Mouse (Mus musculus) left cerebral cortex, postnatal 36 days (tissue): Measurements from ENCODE around the gene Smim4. TPM values are rescaled to one million over a fixed set of nuclear protein-coding genes. Genes with fewer than 3 reads are reported as not detected.

Source experiments
- DNase-seq, 2 experiments: peaks; one replicate each; pipeline ENCODE4 v3.0.0; 2021 to 2022; ENCODE audit warnings: low spot score in 2 of 2, mixed read lengths in 1 of 2
- intact Hi-C: fragments of 180-260 bp; cut with DNase I; formaldehyde crosslinking; loops from one replicate; pipeline ENCODE4 v1.15.1; 2025
- total RNA-seq, 2 experiments: library from RNA; stranded (reverse); gene quantifications; 2 replicates each; pipeline ENCODE4 v1.2.3; 2021

Gene Smim4
- total RNA-seq, 2 experiments from 2014 or later, result 24.6 to 32.9 TPM

DNA sequence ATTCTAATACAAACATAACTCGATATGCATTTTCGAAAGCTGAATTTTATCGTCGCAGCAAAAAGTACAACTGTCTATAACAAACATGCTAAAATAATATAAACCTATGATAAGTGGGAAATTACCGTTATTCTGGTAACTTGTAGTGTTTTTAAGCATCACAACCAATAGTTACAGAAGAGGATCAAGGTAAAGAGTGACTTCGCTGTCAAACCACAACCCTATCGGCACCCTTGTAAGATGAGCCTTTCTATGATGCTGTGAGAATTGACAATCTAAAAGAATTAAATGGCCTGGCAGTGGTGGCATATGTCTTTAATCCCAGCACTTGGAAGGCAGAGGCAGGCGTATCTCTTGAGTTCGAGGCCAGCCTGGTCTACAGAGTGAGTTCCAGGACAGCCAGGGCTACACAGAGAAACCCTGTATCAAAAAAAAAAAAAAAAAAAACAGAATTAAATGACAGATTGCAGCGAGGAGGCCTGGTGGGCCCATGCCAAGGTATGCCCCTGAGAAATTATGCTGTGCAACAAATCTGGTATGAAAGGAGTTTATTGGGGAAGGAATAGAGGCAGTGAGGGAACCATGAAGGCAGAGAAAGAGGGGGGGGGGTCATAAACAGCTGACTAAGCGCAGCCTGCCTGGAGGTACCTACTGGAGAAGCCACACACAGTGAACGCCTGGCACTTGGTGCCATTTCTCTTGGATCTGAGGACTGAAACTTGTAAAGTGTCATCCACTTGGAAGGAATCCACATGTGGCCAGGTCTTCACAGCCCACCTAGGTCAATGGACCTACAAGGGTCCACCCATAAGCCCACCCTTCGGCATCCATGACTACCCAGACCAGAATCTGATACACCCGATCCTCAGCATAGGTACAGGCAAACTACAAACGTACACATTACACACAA lies 825 bp upstream of the Smim4 start:
- intact Hi-C loops, result loop anchor here (5.0 to 10.0 kb wide), 2 partner anchors 68 to 365 kb away; partner anchors contain the start of genes Eaf1 and Mettl6
- DNase-seq, result no peak

DNA sequence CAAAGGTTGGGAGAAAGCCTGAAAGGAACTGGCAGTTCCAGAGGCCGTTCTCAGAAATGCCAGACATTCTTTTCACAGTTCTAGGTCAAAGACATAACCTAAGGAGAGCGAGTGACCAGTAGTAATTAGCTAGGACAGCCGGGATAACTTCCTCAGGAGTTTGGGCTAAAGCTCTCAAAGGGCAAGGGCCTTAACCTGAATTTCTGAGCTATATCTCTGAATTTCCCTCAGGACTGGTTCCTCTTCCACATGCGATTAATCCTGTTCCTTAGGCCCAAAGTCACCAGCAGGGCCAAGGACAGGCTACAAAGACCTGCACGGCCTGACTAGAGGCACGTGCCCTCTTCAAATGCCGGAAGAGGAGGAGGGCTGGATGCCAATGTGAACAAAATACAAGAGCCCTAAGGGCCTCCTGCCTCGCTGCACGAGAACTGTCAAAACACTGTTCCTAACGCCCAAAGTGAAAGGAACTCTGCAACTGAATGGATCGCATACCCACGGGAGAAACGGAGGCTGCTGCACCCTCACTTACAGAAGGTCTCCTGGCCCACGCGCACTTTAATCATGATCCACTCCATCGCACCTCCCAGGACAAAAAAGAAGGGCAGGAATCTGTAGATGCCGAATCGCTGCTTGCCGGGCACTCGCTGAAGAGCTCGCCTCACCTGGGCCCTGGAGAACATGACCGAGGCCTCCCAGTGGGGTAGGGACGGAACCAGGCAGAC lies 493 bp downstream of the Smim4 start:
- DNase-seq, result peak in 1 of 2 experiments; percentile 33
- intact Hi-C loops, result no loop called here

DNA sequence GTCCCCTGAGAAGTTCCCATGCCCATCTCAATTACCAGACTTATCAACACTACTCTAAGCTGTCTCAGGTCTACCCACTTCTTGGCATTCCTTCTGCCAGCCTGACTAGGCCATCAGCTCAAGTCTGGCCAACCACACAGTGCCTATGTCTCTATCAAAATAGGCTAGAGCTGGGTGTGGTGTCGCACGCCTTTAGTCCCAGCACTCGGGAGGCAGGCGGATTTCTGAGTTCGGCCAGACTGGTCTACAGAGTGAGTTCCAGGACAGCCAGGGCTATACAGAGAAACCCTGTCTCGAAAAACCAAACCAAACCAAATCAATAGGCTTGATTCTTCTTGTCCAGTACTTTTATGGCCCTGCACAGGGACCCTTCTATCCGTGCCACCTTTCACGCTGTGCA lies 1.9 kb downstream of the Smim4 start:
- intact Hi-C loops, result no loop called here
- DNase-seq, result no peak

DNA sequence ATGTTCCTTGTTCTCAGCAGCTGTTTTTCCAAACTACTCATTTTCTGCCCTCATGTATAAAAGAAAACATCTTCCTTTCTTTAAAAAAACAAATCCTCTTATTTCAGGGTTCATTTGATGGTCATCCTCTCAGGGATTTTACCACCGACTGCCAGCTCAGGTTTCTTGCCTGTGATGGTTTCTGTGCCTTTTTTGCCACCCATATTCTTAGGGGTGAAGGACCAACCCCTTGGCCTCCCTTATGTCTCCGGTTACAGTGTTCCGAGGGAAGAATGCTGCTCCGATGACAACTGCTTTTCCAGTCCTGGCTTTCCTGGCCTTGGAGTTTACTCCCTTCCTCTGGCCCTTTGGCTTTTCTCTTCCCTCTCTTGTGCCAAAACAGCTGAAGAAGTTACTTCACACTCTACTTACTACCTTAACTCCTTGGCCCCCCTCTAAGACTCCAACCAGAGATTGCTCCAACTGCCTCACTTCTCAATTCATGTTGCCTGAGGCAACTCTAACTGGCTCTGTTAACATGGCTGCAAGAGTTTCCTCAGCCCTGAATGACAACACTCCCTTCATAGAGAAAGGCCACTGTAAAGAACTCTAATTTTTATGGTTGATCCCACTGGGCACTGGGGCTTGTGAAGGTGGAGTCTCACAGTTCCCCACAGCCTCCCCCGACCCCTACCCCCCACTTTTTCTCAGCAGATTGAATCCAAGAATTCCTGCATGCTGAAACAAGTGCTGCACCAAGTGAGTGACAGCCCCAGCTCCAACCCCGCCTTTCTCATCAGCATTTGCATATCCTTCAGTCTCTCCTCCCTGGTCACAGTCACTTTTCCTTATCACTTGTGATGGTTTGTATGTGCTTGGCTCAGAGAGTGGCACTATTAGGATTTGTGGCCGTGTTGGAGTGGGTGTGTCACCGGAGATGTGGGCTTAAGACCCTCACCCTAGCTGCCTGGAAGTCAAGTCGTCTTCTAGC lies 3.4 kb downstream of the Smim4 start:
- intact Hi-C loops, result no loop called here
- no peak for DNase-seq

DNA sequence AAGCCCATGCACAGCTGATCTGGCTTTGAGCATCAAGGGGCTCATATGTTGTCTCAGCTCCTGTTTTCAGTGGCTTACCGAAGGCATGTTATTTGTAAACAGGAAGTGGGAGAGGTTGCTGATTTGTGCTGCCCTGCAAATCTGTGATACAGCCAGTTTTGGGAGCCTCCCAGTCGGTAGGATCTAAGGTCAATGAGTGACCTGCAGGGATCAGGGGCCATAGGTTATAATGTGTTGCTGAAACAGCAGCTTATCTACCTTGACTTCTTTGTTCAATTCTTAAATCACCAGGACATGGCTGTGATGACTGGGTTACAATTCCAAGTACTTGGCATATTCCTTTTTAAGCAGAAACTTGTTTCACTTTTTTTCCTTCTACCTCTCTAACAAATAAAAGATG lies 13.2 kb downstream of the Smim4 start:
- intact Hi-C loops, result no loop called here

DNA sequence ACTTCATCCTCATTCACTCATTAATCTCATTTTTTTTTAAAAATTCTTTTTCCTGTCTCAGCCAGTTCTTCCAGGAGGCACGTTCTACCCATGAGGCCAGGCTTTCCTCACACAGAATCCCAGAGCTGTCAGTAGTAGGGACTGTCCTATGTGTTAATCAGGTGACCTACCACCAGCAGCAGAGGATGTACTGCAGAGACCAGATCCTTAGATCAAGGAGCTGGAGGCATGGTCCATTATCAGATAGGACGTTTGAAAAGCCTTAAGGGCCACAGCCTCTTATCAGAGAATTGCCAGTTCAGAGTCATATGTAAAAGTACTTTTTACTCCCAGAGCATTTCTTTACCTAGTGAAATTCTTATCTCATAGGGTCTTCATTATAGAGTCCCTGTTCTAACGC lies 14.7 kb downstream of the Smim4 start:
- intact Hi-C loops, result no loop called here
- DNase-seq, result no peak

More for the DNA sequence above, 13.2 kb downstream of the Smim4 start:
- DNase-seq, result no peak

DNA sequence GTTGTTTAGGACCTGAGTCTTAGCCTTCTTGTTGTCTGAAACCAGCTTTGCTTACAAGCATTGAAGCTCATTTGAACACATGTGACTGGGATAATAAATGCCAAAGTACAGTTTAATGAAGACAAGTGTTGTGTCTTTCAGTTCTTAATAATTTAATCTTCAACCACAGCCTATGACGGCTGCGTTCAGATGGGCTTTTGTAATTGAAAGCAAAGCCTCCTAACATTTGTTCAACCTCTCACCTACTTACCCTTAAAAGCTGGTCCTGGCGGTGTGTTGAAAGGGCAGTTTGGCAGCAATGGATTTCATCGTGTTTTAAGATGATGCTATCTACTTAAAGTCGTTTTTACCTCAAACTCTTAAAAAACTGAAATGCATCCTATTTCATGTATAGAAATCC lies 16.6 kb downstream of the Smim4 start:
- intact Hi-C loops, result no loop called here
- no peak for DNase-seq

DNA sequence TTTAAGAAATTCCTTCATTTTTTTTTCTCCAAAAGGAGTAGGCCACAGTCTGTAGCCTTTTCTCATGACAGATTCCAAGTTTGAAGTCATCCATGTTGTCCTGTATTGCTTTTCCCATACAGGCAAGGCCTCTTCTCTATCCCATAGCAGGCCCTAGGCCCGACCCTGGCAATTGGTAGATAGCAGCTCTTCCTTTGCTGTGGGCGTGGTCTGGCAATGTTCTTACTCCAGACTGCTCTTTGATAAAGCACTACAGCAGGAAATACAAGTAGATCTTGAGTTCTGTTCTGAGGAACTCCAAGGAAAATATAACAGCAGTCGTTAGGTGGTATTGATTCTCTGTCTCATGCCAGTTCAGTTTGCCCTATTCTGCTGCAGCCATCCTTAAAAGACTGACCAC lies 18.1 kb downstream of the Smim4 start:
- DNase-seq, result no peak
- intact Hi-C loops, result no loop called here

DNA sequence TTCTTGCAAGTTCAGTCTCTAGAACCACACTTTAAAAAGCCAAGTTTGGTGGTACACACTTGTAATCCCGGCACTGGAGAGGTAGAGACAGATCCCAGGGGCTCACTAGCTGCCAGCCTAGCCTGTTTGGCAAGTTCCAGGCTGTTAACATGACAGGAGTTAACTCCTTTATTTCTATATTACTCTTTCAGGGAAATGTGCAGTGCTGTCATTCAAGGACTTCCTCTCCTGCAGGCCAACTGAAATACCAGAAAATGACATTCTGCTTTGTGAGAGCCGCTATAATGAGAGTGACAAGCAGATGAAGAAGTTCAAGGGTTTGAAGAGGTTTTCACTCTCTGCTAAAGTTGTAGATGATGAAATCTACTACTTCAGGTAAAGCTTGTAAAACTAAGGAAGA lies 23.6 kb downstream of the Smim4 start:
- intact Hi-C loops, result no loop called here
- no peak for DNase-seq

DNA sequence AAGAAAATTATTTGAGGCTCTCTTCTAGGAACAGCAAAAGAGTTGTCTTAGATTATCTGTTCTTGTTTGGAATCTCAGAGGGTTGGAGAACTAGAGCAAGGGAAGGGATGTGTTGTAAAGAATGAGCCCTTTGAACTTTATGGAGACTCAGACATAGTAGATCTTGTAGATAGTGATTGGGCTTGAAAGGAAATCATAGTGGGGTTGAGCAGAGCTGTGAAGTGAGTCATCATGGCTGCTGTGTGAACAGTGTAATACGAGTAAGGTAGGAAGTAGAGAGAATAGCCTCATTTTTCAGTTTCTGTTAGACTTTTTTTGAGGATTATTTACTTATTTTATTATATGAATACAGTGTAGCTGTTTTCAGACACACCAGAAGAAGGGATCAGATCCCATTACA lies 38.8 kb downstream of the Smim4 start:
- DNase-seq, result no peak
- intact Hi-C loops, result no loop called here

DNA sequence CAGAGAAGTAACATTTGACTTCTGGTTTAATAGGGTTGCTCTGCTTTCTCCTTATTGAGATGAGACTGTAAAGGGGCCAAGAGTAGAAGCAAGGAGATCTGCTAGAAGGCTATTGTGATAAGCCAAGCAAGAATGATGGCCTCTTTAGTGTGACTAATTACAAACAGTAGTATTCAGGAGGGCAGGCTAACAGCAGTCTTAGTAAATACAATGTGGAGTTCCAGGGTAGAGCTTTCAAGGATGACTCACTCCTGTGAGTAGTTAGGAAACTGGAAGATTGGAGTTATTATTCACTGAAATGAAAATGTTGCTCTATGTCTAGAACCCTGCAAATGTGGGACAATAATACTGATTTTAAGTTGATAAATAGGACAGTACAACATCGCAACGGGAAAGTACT lies 40.2 kb downstream of the Smim4 start:
- DNase-seq, result no peak
- intact Hi-C loops, result no loop called here

DNA sequence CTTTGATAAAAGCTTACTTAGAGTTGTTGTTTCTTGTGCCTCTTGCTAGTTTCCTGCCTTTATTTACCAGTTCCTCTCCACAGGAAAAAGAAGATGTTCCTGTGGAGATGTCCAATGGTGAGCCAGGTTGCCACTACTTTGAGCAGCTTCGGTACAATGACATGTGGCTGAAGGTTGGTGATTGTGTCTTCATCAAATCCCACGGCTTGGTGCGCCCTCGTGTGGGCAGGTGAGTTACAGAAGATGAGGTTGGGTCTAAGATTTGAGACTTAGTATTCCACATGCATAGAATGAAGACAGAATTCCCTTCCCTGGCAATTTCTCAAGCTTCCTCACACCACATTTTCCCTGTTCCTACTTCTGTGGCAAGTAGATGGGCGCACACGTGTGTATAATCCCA lies 41.3 kb downstream of the Smim4 start:
- intact Hi-C loops, result no loop called here
- no peak for DNase-seq

DNA sequence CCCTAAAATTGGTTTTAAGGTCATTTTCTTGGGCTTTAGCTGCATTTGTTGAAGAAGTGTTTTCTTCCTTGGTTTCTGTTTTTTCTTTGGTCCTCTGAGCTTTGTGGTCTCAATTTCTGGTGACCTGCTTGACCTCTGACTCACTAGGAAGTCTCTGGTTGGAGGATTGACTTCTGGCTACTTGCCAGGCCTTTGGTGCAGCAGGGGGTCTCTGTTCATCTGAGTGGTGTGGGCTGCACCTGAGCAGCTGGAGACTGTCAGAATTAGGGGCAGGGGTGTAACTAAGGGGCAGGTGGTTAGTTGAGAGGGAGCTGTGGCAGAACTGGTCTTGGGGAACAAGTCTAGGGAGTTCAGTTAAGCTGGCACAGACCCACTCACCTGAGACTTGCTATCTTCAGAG lies 47.6 kb downstream of the Smim4 start:
- DNase-seq, result no peak
- intact Hi-C loops, result no loop called here

DNA sequence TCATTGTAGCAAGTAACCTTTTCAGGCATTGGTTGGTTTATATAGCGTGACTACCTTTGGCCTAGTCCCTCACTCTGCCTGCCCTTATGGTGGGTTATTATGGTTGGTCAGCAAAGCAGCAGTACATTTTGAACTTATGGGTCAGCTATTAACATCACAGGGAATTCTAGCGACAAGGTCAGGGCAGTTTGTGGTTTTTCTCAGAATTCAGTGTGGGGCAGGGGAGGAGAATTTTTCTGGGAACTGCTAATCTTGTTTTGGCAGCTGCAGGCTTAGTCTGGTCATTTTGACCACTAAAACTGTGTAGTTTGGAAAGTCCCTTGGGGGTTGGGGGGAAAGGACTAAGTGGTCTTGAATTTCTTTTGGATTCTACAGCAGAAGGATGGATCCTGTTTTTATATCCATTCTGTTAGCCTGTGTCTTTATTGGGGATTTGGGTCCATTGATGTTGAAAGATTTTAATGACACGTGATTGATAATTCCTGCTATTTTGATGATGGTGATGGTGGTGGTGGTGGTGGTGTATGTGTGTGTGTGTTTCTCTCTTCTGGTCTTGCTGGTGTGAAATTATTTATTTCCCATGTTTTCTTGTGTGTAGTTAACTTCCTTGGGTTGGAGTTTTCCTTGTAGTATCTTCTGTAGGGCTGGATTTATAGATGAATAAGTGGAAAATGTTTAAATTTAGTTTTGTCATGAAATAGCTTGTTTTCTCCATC lies 49.3 kb downstream of the Smim4 start:
- intact Hi-C loops, result no loop called here

DNA sequence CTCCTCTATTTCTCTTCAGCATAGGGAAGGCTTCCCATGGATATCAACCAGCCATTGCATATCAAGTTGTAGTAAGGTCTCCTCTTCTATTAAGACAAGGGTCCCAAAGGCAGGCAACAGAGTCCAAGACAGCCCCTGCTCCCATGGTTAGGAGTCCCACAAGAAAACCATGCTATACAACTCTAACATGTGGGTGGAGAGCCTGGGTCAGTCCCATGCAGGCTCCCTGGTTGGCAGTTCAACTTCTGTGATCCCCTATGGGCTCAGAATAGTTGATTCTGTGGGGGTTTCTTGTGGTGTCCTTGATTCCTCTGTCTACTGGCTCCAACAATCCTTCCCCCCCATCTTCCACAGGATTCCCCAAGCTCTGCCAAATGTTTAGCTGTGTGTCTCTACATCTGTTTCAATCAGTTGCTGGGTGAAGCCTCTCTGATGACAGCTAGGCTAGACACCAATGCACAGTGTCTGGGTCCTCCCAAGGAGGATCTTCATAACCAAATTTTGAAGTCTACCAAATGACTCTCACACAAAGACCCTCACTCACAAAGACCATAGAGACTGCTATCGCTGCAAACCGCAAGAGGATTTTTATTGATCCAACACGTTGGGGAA lies 50.1 kb downstream of the Smim4 start:
- intact Hi-C loops, result no loop called here
- no peak for DNase-seq

More for the DNA sequence above, 49.3 kb downstream of the Smim4 start:
- DNase-seq, result no peak

DNA sequence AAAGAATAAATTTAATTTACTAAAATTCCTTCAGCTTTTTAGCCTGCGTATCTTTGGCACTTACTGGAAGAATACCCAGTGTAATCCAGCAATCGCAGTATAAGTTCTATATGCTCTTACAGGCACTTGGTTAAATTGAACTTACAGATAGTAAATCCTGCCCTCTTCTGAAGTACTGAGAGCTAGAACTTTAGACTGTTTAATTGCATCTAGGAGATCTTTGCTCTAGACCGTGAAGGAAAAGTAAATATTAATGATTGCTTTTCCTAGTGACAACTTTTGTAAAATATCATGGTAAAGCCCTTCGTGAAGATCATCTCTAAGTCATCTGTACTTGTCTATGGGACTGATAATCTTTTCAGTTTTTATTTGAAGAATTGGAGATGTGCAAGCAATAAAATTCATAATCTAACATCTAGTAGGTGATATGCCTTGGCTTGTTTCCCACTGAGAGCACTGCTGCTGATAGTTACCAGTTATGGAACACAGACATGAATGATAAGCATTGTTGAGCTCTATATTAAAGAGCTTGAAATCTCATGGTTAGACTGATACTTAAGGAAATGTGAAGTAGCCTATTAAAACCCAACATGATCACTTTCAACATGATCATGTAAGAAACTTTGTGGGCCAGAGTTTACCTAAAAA lies 59.5 kb downstream of the Smim4 start:
- no peak for DNase-seq
- intact Hi-C loops, result no loop called here

DNA sequence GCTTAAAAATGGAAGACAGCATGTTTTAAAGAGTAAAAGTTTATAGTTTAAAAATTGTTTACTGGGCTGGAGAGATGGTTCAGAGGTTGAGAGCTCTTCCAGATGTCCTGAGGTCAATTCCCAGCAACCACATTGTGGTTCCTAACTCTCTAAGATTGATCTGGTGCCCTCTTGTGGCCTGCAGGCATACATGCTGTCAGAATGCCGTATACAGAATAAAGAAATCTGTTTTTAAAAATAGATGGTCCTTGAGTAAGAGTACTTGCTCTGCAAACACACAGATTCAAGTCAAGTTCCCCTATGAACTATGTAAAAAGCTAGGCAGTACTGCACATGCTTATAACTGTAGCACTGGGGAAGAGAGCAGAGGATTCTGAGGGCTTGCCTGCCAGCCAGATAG lies 66.5 kb downstream of the Smim4 start:
- intact Hi-C loops, result no loop called here
- no peak for DNase-seq

DNA sequence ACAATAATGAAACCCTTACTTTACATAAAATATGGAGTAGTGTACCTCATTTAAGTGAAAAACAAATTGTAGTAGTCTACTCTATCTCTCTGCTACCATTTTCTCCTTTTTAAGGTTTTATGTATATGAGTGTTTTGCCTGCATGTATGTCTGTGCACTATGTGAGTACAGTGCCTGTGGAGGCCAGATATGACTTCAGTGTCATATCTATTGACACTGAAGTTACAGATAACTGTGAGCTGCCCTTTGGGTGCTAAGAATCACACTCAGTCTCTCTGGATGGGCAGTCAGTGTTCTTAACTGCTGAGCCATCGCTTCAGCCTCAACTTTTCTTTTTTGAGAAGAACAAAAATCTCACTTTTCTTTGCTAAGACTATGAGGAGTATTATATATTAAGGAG lies 82.9 kb downstream of the Smim4 start:
- no peak for DNase-seq
- intact Hi-C loops, result no loop called here
